Mouse (Mus musculus): ENCODE measurements around the gene Gm49405. TPM values are rescaled to one million over a fixed set of nuclear protein-coding genes. Genes with fewer than 3 reads are reported as not detected.
A peak's percentile ranks its signal among the peaks of the same experiment; 100 is the strongest.

The Gm49405 gene
- polyA plus RNA-seq, 1 experiment, result 2.4 TPM

- H3K9ac ChIP-seq (ENCODE audit: low read depth, poor library complexity, severe bottlenecking), result no peak overlapping the region
- H3K9me3 ChIP-seq (replicated peaks; ENCODE audit: control insufficient read depth, insufficient read depth, low read length, poor library complexity, severe bottlenecking), result no peaks in the 10 kb centered on the region
- H3K36me3 ChIP-seq (ENCODE audit: control insufficient read depth, insufficient read depth, low read length, poor library complexity, severe bottlenecking), result no peaks in the 10 kb centered on the region
- TF ChIP-seq POLR2A (IDR thresholded peaks at IDR 0.05; ENCODE audit: insufficient read depth, low read length) (no peak), EP300 (IDR thresholded peaks at IDR 0.05; ENCODE audit: insufficient read depth, low read depth, low read length) (no peak), CTCF (IDR thresholded peaks at IDR 0.05; ENCODE audit: low read depth, low read length) (peak; percentile 73)
- no peak overlapping the region for H3K27ac ChIP-seq (ENCODE audit: insufficient read depth, low read length)
- no peaks in the 10 kb centered on the region for H3K4me1 ChIP-seq (ENCODE audit: control insufficient read depth, insufficient read depth, low read length)
- H3K4me3 ChIP-seq (ENCODE audit: low read depth, low read length), result no peak overlapping the region
- H3K27me3 ChIP-seq (ENCODE audit: control insufficient read depth, insufficient read depth, low read length, poor library complexity, severe bottlenecking), result no peaks in the 10 kb centered on the region
These were observed 18.5 kb downstream of the Gm49405 start for GRCm38 (mm10) chr19:4018743-4019583.

DNA sequence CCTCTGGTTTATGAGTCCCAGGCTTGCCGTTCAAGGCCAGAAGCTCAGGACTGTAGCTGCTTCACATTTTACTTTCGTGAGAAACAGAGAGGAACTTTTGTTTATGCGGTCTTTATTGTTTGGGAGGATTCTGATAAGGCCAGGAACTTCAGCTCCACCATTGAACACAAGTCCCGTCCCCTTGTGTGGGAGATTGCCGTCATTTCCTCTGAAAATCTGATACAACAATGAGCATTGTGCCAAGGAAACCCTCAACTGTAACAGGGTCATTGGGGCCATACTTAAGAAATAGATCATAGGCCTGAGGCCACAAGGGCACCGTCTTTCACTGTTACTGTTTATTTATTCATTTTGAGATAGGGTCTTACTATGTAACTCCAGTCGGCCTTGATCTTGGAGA is 22.8 kb downstream of the Gm49405 start:
- Histone ChIP-seq H3K27ac (ENCODE audit: insufficient read depth, low read length) (no peak overlapping the region), H3K4me1 (ENCODE audit: control insufficient read depth, insufficient read depth, low read length) (no peaks in the 10 kb centered on the region), H3K9me3 (replicated peaks; ENCODE audit: control insufficient read depth, insufficient read depth, low read length, poor library complexity, severe bottlenecking) (peaks cover 4% of the 10 kb centered on the region; the same call in 1 of the 2 replicates), H3K27me3 (ENCODE audit: control insufficient read depth, insufficient read depth, low read length, poor library complexity, severe bottlenecking) (no peaks in the 10 kb centered on the region), H3K36me3 (ENCODE audit: control insufficient read depth, insufficient read depth, low read length, poor library complexity, severe bottlenecking) (no peaks in the 10 kb centered on the region), H3K9ac (ENCODE audit: low read depth, poor library complexity, severe bottlenecking) (no peak overlapping the region), H3K4me3 (ENCODE audit: low read depth, low read length) (no peak overlapping the region)
- TF ChIP-seq POLR2A (IDR thresholded peaks at IDR 0.05; ENCODE audit: insufficient read depth, low read length), result no peak
- TF ChIP-seq EP300 (IDR thresholded peaks at IDR 0.05; ENCODE audit: insufficient read depth, low read depth, low read length), result no peak
- no peak for TF ChIP-seq CTCF (IDR thresholded peaks at IDR 0.05; ENCODE audit: low read depth, low read length)

DNA sequence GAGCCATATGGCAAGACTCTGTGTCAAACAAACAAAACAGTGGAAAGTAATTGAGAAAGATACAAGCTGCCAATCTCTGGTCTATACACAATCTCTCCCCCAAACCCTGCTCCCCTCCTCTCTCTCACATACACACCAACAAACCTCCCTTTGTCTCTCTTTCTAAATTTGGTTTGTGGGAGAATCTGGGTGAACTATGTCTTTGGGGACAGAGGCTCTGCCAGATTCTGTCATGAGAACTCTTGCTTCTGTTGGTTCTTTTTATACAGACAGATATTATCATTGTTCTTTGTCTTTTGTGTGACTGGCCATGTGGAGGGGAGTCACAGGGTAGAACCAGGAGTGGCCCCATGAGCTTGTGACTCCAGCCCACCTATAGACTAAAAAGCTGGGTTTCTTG is 27.1 kb downstream of the Gm49405 start:
- H3K4me1 ChIP-seq (ENCODE audit: control insufficient read depth, insufficient read depth, low read length), result no peaks in the 10 kb centered on the region
- H3K36me3 ChIP-seq (ENCODE audit: control insufficient read depth, insufficient read depth, low read length, poor library complexity, severe bottlenecking), result no peaks in the 10 kb centered on the region
- no peak overlapping the region for H3K9ac ChIP-seq (ENCODE audit: low read depth, poor library complexity, severe bottlenecking)
- no peak for TF ChIP-seq EP300 (IDR thresholded peaks at IDR 0.05; ENCODE audit: insufficient read depth, low read depth, low read length)
- TF ChIP-seq CTCF (IDR thresholded peaks at IDR 0.05; ENCODE audit: low read depth, low read length), result no peak
- TF ChIP-seq POLR2A (IDR thresholded peaks at IDR 0.05; ENCODE audit: insufficient read depth, low read length), result no peak
- H3K27me3 ChIP-seq (ENCODE audit: control insufficient read depth, insufficient read depth, low read length, poor library complexity, severe bottlenecking), result no peaks in the 10 kb centered on the region
- H3K4me3 ChIP-seq (ENCODE audit: low read depth, low read length), result no peak overlapping the region
- H3K27ac ChIP-seq (ENCODE audit: insufficient read depth, low read length), result no peak overlapping the region
- peaks cover 4% of the 10 kb centered on the region; the same call in 1 of the 2 replicates for H3K9me3 ChIP-seq (replicated peaks; ENCODE audit: control insufficient read depth, insufficient read depth, low read length, poor library complexity, severe bottlenecking)

DNA sequence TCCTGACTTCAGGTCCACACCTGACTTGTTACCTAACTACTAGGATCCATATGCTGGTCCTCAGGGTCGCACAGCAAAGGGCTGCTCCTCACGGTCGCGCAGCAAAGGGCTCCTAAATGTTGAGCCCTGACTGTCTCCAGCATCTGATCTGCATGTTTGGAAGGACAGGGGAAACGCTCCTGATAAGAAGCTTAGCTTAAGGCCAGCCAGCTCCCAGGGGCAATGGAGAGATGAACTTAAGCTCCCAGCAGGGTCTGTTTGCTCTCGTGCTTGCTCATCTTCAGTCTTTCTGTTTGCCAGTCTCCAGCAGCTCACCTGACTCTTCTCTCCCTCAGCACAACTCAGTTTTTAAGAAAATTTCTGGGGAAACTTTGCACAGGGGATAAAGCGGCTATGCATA is 32.2 kb downstream of the Gm49405 start:
- H3K36me3 ChIP-seq (ENCODE audit: control insufficient read depth, insufficient read depth, low read length, poor library complexity, severe bottlenecking), result no peaks in the 10 kb centered on the region

DNA sequence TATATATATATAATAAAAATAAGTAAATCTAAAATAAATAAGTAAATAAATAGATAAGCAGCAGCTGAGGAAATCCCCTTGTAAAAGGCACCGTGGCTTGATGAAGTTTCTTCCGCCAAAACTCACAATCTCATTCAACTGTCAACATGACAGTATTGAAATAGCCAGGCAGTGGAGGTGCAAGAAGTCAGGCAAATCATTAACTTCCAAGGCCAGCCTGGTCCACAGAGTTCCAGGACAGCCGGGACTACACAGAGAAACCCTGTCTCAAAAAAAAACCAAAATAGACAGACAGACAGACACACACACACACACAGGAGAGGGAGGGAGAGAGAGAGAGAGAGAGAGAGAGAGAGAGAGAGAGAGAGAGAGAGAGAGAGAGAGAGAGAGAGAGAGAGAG is 32.9 kb downstream of the Gm49405 start:
- no peak for TF ChIP-seq CTCF (IDR thresholded peaks at IDR 0.05; ENCODE audit: low read depth, low read length)
- TF ChIP-seq EP300 (IDR thresholded peaks at IDR 0.05; ENCODE audit: insufficient read depth, low read depth, low read length), result no peak
- TF ChIP-seq POLR2A (IDR thresholded peaks at IDR 0.05; ENCODE audit: insufficient read depth, low read length), result no peak
- H3K9me3 ChIP-seq (replicated peaks; ENCODE audit: control insufficient read depth, insufficient read depth, low read length, poor library complexity, severe bottlenecking), result no peaks in the 10 kb centered on the region
- no peak overlapping the region for H3K9ac ChIP-seq (ENCODE audit: low read depth, poor library complexity, severe bottlenecking)
- H3K27ac ChIP-seq (ENCODE audit: insufficient read depth, low read length), result no peak overlapping the region
- no peaks in the 10 kb centered on the region for H3K4me1 ChIP-seq (ENCODE audit: control insufficient read depth, insufficient read depth, low read length)
- no peaks in the 10 kb centered on the region for H3K27me3 ChIP-seq (ENCODE audit: control insufficient read depth, insufficient read depth, low read length, poor library complexity, severe bottlenecking)
- no peaks in the 10 kb centered on the region for H3K36me3 ChIP-seq (ENCODE audit: control insufficient read depth, insufficient read depth, low read length, poor library complexity, severe bottlenecking)
- no peak overlapping the region for H3K4me3 ChIP-seq (ENCODE audit: low read depth, low read length)

More for the DNA sequence above, 32.2 kb downstream of the Gm49405 start:
- Histone ChIP-seq H3K27me3 (ENCODE audit: control insufficient read depth, insufficient read depth, low read length, poor library complexity, severe bottlenecking) (no peaks in the 10 kb centered on the region), H3K9ac (ENCODE audit: low read depth, poor library complexity, severe bottlenecking) (no peak overlapping the region), H3K27ac (ENCODE audit: insufficient read depth, low read length) (no peak overlapping the region), H3K4me3 (ENCODE audit: low read depth, low read length) (no peak overlapping the region), H3K4me1 (ENCODE audit: control insufficient read depth, insufficient read depth, low read length) (no peaks in the 10 kb centered on the region), H3K9me3 (replicated peaks; ENCODE audit: control insufficient read depth, insufficient read depth, low read length, poor library complexity, severe bottlenecking) (no peaks in the 10 kb centered on the region)
- TF ChIP-seq EP300 (IDR thresholded peaks at IDR 0.05; ENCODE audit: insufficient read depth, low read depth, low read length) (no peak), CTCF (IDR thresholded peaks at IDR 0.05; ENCODE audit: low read depth, low read length) (no peak), POLR2A (IDR thresholded peaks at IDR 0.05; ENCODE audit: insufficient read depth, low read length) (no peak)

GRCm38 (mm10) chr19:4033742-4034141 is 33.3 kb downstream of the Gm49405 start:
- Histone ChIP-seq H3K27ac (ENCODE audit: insufficient read depth, low read length) (no peak overlapping the region), H3K9ac (ENCODE audit: low read depth, poor library complexity, severe bottlenecking) (no peak overlapping the region), H3K9me3 (replicated peaks; ENCODE audit: control insufficient read depth, insufficient read depth, low read length, poor library complexity, severe bottlenecking) (no peaks in the 10 kb centered on the region), H3K4me1 (ENCODE audit: control insufficient read depth, insufficient read depth, low read length) (no peaks in the 10 kb centered on the region), H3K36me3 (ENCODE audit: control insufficient read depth, insufficient read depth, low read length, poor library complexity, severe bottlenecking) (no peaks in the 10 kb centered on the region), H3K4me3 (ENCODE audit: low read depth, low read length) (no peak overlapping the region), H3K27me3 (ENCODE audit: control insufficient read depth, insufficient read depth, low read length, poor library complexity, severe bottlenecking) (no peaks in the 10 kb centered on the region)
- TF ChIP-seq EP300 (IDR thresholded peaks at IDR 0.05; ENCODE audit: insufficient read depth, low read depth, low read length), result no peak
- no peak for TF ChIP-seq POLR2A (IDR thresholded peaks at IDR 0.05; ENCODE audit: insufficient read depth, low read length)
- no peak for TF ChIP-seq CTCF (IDR thresholded peaks at IDR 0.05; ENCODE audit: low read depth, low read length)

All from ES-Bruce4 (cell line).